Mouse (Mus musculus) CH12.LX (cell line): ENCODE measurements around the gene Olfr1383.
"Not testable (repeated sequence)": the region's sequence is repeated elsewhere in the genome, so short reads cannot be mapped to it uniquely, and the experiment has no call there.

Experiments used
- BHLHE40 ChIP-seq: IDR thresholded peaks from 2 replicates; pipeline ENCODE4 v1.6.1; 2011; ENCODE audit warnings: mild to moderate bottlenecking, low read depth, low read length, improper control_type of control experiment
- CTCF ChIP-seq, 2 experiments: IDR thresholded peaks in 1 of 2; conservative IDR thresholded peaks in 1 of 2; 2 replicates each; pipeline ENCODE4 v1.5.1; 2011 to 2012; ENCODE audit warnings: low read depth in 2 of 2, low read length in 2 of 2, improper control_type of control experiment in 1 of 2, inconsistent platforms in 1 of 2, mild to moderate bottlenecking in 1 of 2, moderate library complexity in 1 of 2
- JUN ChIP-seq: IDR thresholded peaks from 2 replicates; pipeline ENCODE4 v1.6.1; 2011; ENCODE audit warnings: low read depth, mild to moderate bottlenecking, low read length, improper control_type of control experiment, moderate library complexity; ENCODE audit not compliant: insufficient read depth
- MYC ChIP-seq: IDR thresholded peaks from 2 replicates; pipeline ENCODE4 v1.6.1; 2011; ENCODE audit warnings: low read depth, mild to moderate bottlenecking, improper control_type of control experiment, low read length
- POLR2AphosphoS2 ChIP-seq: IDR thresholded peaks from 2 replicates; pipeline ENCODE4 v1.6.1; 2011; ENCODE audit warnings: low read depth, low read length, improper control_type of control experiment
- TCF12 ChIP-seq: IDR thresholded peaks from 2 replicates; pipeline ENCODE4 v1.6.1; 2014; ENCODE audit warnings: low read depth, mild to moderate bottlenecking, inconsistent platforms, low read length, improper control_type of control experiment

- TF ChIP-seq TCF12; JUN; POLR2AphosphoS2; CTCF (conservative IDR thresholded peaks at IDR 0.05 in 1 of 2, IDR thresholded peaks at IDR 0.05 in 1 of 2; ENCODE audit: low read depth in 2 of 2, low read length in 2 of 2); MYC; BHLHE40: not testable (repeated sequence)
These were observed 37.1 kb downstream of the Olfr1383 start, which contains the start of gene Olfr1380 for GRCm38 (mm10) chr11:49556578-49556977.
